Mouse (Mus musculus) common myeloid progenitor, adult 5-6 weeks (primary cell): ENCODE data around the gene Grk1. TPM values are rescaled to one million over a fixed set of nuclear protein-coding genes. Genes with fewer than 3 reads are reported as not detected.
A peak's percentile ranks its signal among the peaks of the same experiment; 100 is the strongest.

ENCODE experiments used
- ATAC-seq: replicated peaks from 2 replicates; pipeline ENCODE4 v1.8.0; 2016; ENCODE audit warnings: low read depth, mild to moderate bottlenecking, moderate TSS enrichment, inconsistent platforms; ENCODE audit not compliant: poor library complexity, severe bottlenecking
- total RNA-seq: library from RNA; stranded (forward); fragments of 200-1000, 187-1606 nt; gene quantifications from 2 replicates; pipeline ENCODE4 v1.2.3, GENCODE M21; 2017

Grk1 gene
- not detected in 2 replicates for total RNA-seq

GRCm38 (mm10) chr8:13404666-13405131 is at the start of gene Grk1:
Gene Grk1, plus strand, starts transcription at chr8:13405081.
- no peak for ATAC-seq

DNA sequence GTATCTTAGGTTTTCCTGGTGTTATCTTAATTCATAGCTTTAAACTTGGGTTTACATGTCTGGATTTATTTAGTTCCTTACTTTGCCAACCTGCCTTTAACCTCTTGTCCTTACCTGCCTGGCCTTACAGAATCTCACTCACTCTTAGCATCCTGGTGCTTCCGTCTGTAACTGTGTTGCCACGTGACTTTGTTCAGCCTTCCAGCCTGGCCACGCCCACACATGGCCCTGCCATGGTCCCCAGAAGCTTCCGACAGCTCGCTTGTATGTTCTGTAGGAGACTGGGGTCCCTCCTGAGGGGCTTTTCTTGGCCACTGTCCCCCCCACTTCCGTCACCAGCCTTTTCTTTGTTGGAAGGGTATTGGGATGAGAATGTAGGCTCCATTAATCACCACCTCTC is 48.7 kb upstream of the Grk1 start:
- ATAC-seq = no peak

GRCm38 (mm10) chr8:13356681-13357080 is 48.2 kb upstream of the Grk1 start:
- peak; percentile 24; the same call in 1 of the 2 replicates for ATAC-seq

DNA sequence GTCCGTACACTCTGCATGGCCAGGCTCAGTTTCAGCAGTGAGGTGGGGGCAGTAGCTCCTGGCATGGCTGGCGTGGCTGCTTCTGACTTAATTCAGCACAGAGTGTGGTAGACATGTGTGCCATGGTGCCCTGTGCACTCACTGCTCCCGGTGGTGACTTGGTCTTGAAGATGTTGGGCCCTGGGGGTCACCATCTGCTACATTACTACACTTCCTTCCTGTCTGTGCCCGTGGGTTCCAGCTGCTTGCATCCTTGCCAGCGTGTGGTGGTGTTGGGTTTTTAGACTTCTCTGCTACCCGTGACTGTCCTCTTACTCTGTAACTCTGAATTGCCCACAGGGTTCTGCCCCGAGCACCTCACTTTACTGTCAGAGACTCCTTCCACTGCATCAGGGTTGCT is 44.7 kb upstream of the Grk1 start:
- peak; percentile 73 for ATAC-seq

GRCm38 (mm10) chr8:13361865-13362264 is 43.0 kb upstream of the Grk1 start:
- ATAC-seq = peak; percentile 42; the same call in 1 of the 2 replicates

- ATAC-seq = no peak
These were observed 31.7 kb upstream of the Grk1 start for GRCm38 (mm10) chr8:13373151-13373662.

GRCm38 (mm10) chr8:13381630-13382029 is 23.3 kb upstream of the Grk1 start:
- ATAC-seq = no peak

GRCm38 (mm10) chr8:13382536-13382935 is 22.3 kb upstream of the Grk1 start:
- ATAC-seq = no peak

- ATAC-seq = no peak
These were observed 21.9 kb upstream of the Grk1 start for GRCm38 (mm10) chr8:13382999-13383398.

- ATAC-seq = no peak
These were observed 18.5 kb upstream of the Grk1 start for GRCm38 (mm10) chr8:13386366-13386765.

DNA sequence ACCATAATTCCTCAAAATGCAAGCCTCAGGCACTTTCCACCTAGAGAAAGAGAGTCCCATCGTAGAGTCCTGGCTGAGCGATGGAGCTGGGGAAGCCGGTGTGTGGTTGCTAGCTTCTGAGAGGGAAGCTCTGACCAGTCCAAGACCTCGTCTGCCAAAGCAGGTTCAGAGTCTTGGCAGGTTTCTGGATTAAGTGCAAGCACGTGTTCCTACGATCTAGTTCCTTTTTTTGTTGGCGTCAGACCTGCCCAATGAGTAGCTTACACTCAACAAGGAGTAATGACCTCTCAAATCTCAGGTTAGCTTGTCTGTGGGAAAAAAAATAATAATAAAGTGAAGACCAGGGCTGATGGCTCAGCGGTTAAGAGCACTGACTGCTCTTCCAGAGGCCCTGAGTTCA is 17.2 kb upstream of the Grk1 start:
- ATAC-seq = peak; percentile 69

GRCm38 (mm10) chr8:13388744-13389143 is 16.1 kb upstream of the Grk1 start:
- ATAC-seq = no peak; the same call in 1 of the 2 replicates

DNA sequence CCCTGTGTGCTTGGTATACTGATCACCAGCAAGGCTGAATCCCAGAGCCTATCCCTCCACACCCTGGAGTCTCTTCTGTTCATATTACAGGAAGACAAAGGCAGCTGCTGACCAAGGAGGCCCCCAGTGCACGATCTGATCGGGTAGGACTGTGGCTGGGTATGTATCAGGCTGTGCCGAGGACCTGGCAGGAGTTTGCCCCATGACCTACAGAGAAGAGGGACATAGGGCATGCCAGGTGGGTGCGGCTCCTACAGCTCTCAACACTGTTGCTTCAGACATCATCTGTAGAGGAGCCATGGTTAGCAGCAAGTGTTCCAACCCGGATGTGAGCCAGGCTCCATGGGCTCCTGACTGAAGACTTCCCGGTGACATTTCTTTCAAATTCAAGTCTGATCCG is 11.0 kb upstream of the Grk1 start:
- ATAC-seq = no peak

GRCm38 (mm10) chr8:13396725-13397124 is 8.2 kb upstream of the Grk1 start, which contains the start of gene Atp4b:
Gene Atp4b, minus strand, starts transcription at chr8:13396825.
- ATAC-seq = no peak

DNA sequence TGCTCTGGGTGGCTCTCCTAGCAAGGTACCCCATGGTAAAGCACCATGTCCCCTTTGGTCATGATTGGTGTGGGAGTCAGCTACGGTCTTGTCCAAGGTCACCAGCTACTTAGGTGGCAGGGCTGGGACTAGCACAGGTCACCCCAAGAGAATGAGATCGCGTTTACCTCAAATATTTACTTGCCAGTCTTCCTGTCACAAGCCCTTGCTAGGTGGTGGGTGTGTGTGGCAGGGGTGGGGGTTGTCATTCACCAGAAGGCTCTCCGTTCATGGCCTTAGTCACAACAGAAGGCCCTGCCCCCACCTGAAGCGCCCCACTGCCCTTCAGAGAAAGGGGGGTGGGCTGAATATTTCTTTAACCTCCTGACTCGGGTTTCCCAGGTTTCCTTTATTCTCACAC is 1.4 kb upstream of the Grk1 start:
- ATAC-seq = no peak

- no peak for ATAC-seq
These were observed 1.1 kb downstream of the Grk1 start for GRCm38 (mm10) chr8:13406011-13406410.

GRCm38 (mm10) chr8:13411597-13411996 is 6.7 kb downstream of the Grk1 start:
- ATAC-seq = peak; percentile 68

DNA sequence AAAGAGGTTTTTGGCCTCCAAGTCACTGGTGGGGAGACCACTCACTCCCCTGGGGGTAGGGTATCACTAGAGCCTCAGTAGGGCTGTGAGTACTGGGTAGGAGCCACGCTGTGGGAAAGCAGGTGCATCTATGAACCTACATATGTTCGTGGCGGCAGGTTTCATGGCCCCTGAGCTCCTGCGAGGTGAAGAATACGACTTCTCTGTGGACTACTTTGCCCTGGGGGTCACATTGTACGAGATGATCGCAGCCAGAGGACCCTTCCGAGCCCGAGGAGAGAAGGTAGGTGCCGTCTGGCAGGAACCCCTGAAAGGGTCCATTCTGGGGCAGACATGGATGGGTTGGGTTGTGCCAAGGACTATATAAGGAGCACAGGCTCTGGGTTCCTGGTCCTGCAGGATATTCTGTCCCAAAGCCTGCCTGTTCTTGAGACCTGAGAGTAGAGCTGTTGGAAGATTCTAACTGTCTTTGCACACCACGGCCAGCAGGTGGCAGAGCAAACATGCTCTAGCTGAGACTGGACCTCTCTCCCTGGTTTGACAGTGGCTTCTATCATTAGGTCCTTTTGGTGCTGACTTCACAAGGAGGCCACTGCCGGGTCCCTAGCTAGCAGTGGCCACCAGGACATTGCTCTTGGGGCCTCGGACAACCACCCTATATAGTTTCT is 8.1 kb downstream of the Grk1 start:
- peak; percentile 80 for ATAC-seq

GRCm38 (mm10) chr8:13413823-13414390 is 9.0 kb downstream of the Grk1 start:
- ATAC-seq = no peak

- no peak for ATAC-seq
These were observed 11.0 kb downstream of the Grk1 start for GRCm38 (mm10) chr8:13415879-13416278.

- no peak for ATAC-seq
These were observed 14.3 kb downstream of the Grk1 start for GRCm38 (mm10) chr8:13419111-13419639.
